Mouse (Mus musculus) lung, postnatal 0 days (tissue): Measurements from ENCODE around the gene Btf3l4.

ENCODE experiments used
- CTCF ChIP-seq: IDR thresholded peaks from 2 replicates; pipeline ENCODE4 v1.5.1; 2016; ENCODE audit warnings: antibody characterized with exemption, mild to moderate bottlenecking
- EP300 ChIP-seq: IDR thresholded peaks from 2 replicates; pipeline ENCODE4 v1.6.1; 2016; ENCODE audit warnings: antibody characterized with exemption, mild to moderate bottlenecking, control low read depth

DNA sequence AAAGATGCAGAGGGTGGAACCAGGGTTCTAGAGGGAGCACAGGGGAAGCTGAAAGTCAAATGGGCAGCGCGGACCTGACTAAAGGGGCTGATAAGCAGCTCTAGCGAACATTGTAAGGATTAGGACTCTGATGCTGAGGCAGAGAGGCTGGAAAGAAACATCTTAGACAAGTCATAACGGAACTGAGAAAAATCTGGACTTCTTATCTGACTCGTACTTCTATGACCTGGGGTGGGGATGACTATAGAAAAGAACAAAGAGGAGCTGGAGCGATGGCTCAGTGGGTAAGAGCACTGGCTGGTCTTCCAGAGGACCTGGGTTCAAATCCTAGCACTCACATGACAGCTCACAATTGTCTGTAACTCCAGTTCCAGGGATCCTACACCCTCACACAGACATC, 44.5 kb upstream of the Btf3l4 start:
- TF ChIP-seq EP300 (no peak), CTCF (no peak)
